Mouse (Mus musculus): ENCODE measurements around the gene Speer4f2. TPM values are rescaled to one million over a fixed set of nuclear protein-coding genes. Genes with fewer than 3 reads are reported as not detected.

Speer4f2 gene
- polyA plus RNA-seq, 1 experiment from 2014 or later, result not detected

GRCm38 (mm10) chr5:17422225-17422624 lies 49.2 kb downstream of the Speer4f2 start:
- H3K36me3 ChIP-seq (replicated peaks; ENCODE audit: control insufficient read depth, insufficient read depth, low read depth, low read length), result no peaks in the 10 kb centered on the region
- no peak overlapping the region for H3K27ac ChIP-seq (replicated peaks; ENCODE audit: low read depth, low read length)
- H3K9ac ChIP-seq (replicated peaks; ENCODE audit: low read length), result no peak overlapping the region
- H3K4me1 ChIP-seq (ENCODE audit: control insufficient read depth, insufficient read depth, low read length), result no peaks in the 10 kb centered on the region
- ATAC-seq (replicated peaks; ENCODE audit: insufficient number of reproducible peaks, low FRiP score, low TSS enrichment, low read depth), result no peak
- 82% methylated on average over 1 of the region's 1 CpGs for WGBS
- no peak overlapping the region for H3K4me3 ChIP-seq (ENCODE audit: low read depth, low read length)
- no peak for DNase-seq (ENCODE audit: low spot score)
- no peaks in the 10 kb centered on the region for H3K27me3 ChIP-seq (ENCODE audit: control insufficient read depth, insufficient read depth, low read length)
- H3K9me3 ChIP-seq (replicated peaks; ENCODE audit: control insufficient read depth, low read length), result no peaks in the 10 kb centered on the region
- no peak overlapping the region for H3K4me2 ChIP-seq (ENCODE audit: low read depth, low read length)

GRCm38 (mm10) chr5:17426930-17427329 lies 54.0 kb downstream of the Speer4f2 start:
- Histone ChIP-seq H3K4me1 (ENCODE audit: control insufficient read depth, insufficient read depth, low read length) (no peaks in the 10 kb centered on the region), H3K27me3 (ENCODE audit: control insufficient read depth, insufficient read depth, low read length) (no peaks in the 10 kb centered on the region), H3K4me2 (ENCODE audit: low read depth, low read length) (no peak overlapping the region), H3K9ac (replicated peaks; ENCODE audit: low read length) (no peak overlapping the region), H3K27ac (replicated peaks; ENCODE audit: low read depth, low read length) (no peak overlapping the region), H3K4me3 (ENCODE audit: low read depth, low read length) (no peak overlapping the region), H3K36me3 (replicated peaks; ENCODE audit: control insufficient read depth, insufficient read depth, low read depth, low read length) (no peaks in the 10 kb centered on the region), H3K9me3 (replicated peaks; ENCODE audit: control insufficient read depth, low read length) (no peaks in the 10 kb centered on the region)
- DNase-seq (ENCODE audit: low spot score) (no peak), ATAC-seq (replicated peaks; ENCODE audit: insufficient number of reproducible peaks, low FRiP score, low TSS enrichment, low read depth) (no peak)
- 90% methylated on average over 1 of the region's 1 CpGs for WGBS

Other genes with a start within 250 kb of the Speer4f2 start
- not detected in 2 replicates for gene Speer4f1, start 102.9 kb downstream of the Speer4f2 start, polyA plus RNA-seq (2014; fragmentation: Nextera tagmentation; extraction: Ambion mirVana)
- 16.8 and 19.3 TPM in 2 replicates for gene Sema3c, start 201.1 kb downstream of the Speer4f2 start, polyA plus RNA-seq (2014; fragmentation: Nextera tagmentation; extraction: Ambion mirVana)